Mouse (Mus musculus): Measurements from ENCODE around the gene Rsf1.

DNA sequence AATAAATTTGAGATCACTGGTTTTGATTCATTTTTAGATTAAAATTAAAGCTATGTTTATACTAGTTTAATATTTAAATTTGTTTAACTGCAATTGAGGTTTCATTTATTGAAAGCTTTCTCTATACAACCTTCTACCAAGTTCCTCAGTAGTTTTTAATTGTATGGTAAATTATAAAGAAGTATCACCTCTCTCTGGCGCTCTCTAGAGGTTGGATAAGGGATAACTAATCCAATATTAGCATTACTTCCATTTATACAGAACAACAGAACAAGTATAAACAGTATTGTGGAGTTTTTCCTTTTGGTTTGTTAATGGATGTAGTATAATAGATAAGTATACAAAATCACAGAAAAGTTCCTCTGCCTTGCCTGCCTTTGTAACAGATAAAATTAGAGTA is 99.5 kb downstream of the Rsf1 start:
- TF ChIP-seq IRF4 (IDR thresholded peaks at IDR 0.05; ENCODE audit: low read depth, low read length) = no peak
- TF ChIP-seq EP300 (IDR thresholded peaks at IDR 0.05; ENCODE audit: low read length) = no peak
- TF ChIP-seq POLR2A (IDR thresholded peaks at IDR 0.05; ENCODE audit: low read depth, low read length) = no peak
- no peak for TF ChIP-seq MYC (IDR thresholded peaks at IDR 0.05; ENCODE audit: low read depth, low read length)
- TF ChIP-seq JUN (IDR thresholded peaks at IDR 0.05; ENCODE audit: insufficient read depth, low read depth, low read length) = no peak
- TF ChIP-seq CTCF (conservative IDR thresholded peaks at IDR 0.05 in 1 of 2, IDR thresholded peaks at IDR 0.05 in 1 of 2; ENCODE audit: low read depth in 2 of 2, low read length in 2 of 2) = peak in 1 of 2 experiments; percentile 59; a peak in 2 of 4 replicates
- TF ChIP-seq USF2 (conservative IDR thresholded peaks at IDR 0.05; ENCODE audit: low read depth, low read length) = no peak
- no peak for TF ChIP-seq POLR2AphosphoS2 (IDR thresholded peaks at IDR 0.05; ENCODE audit: low read depth, low read length)
- no peak for TF ChIP-seq ELF1 (IDR thresholded peaks at IDR 0.05; ENCODE audit: low read depth, low read length)
- TF ChIP-seq MAFK (IDR thresholded peaks at IDR 0.05; ENCODE audit: insufficient replicate concordance, low read length) = no peak
- peak; percentile 35 for TF ChIP-seq RAD21 (IDR thresholded peaks at IDR 0.05; ENCODE audit: low read depth, low read length)
- TF ChIP-seq MAZ (IDR thresholded peaks at IDR 0.05; ENCODE audit: low read depth, low read length) = no peak
- TF ChIP-seq MEF2A (IDR thresholded peaks at IDR 0.05; ENCODE audit: borderline replicate concordance, low read depth, low read length) = no peak
